Comparison of ENCODE assay signal across 11 mouse cellular contexts in the genomic region with DNA sequence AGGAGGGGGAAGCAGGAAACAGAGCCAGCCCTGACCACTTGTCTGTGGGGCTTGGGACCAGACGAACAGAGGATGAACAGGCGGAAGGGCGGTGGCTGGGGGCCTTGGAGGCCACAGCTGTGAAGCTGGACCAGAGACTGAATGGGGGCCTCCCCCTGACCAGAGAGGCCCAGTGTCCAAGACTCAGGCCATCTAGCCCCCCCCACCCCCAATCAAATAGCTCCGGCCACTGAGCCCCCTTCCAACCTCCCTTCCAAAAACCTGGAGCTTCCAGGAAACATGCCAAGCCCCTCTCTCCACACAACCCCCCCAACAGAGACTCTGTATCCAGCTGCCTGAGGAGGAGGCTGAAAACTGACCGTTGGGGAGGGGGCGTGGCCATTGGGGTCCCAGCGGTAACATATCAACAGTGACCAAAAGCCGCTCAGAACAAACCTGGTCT. TPM values are rescaled to one million over a fixed set of nuclear protein-coding genes. Genes with fewer than 3 reads are reported as not detected.
DNase-seq lines count a peak whose midpoint lies in the region; ATAC-seq and TF ChIP-seq lines count a peak whose summit lies in the region.
"Had no signal": no experiment of that assay in that cellular context is flagged by ENCODE, and none has a peak within 500 bp of the region (broad histone marks: within the 10 kb centered on the region; RNA-seq: fewer than 3 reads in every experiment).

No protein-coding gene starts in this region.

- no peak for TF ChIP-seq CTCF in midbrain, postnatal 0 days (IDR thresholded peaks at IDR 0.05)

- no peak overlapping the region for H3K9ac ChIP-seq in kidney, embryonic 15.5 days
- H3K9ac ChIP-seq in embryonic facial prominence, embryonic 15.5 days: no peak overlapping the region
- no peak overlapping the region for H3K9ac ChIP-seq in hindbrain, embryonic 15.5 days
- H3K9ac ChIP-seq in midbrain, postnatal 0 days (replicated peaks; ENCODE audit: low read length, poor library complexity, severe bottlenecking): 0 out of 2 replicates have a peak overlapping the region, but pooled peaks have one; percentile 29
- H3K9ac ChIP-seq: limb, embryonic 15.5 days had no signal

- 0 out of 2 replicates have a peak overlapping the region, but pooled peaks have one; percentile 2 for H3K4me2 ChIP-seq in kidney, embryonic 15.5 days
- H3K4me2 ChIP-seq in embryonic facial prominence, embryonic 15.5 days (replicated peaks): no peak overlapping the region
- H3K4me2 ChIP-seq in hindbrain, embryonic 15.5 days: peak overlapping the region; percentile 15; the same call in 1 of the 2 replicates
- H3K4me2 ChIP-seq in midbrain, postnatal 0 days (ENCODE audit: low read depth, low read length, poor library complexity, severe bottlenecking): no peak overlapping the region
- H3K4me2 ChIP-seq: limb, embryonic 15.5 days had no signal

- peaks cover 22% of the 10 kb centered on the region for H3K36me3 ChIP-seq in kidney, embryonic 15.5 days
- H3K36me3 ChIP-seq in embryonic facial prominence, embryonic 15.5 days: no peaks in the 10 kb centered on the region
- H3K36me3 ChIP-seq in hindbrain, embryonic 15.5 days: no peaks in the 10 kb centered on the region
- no peaks in the 10 kb centered on the region; the same call in 1 of the 2 replicates for H3K36me3 ChIP-seq in midbrain, postnatal 0 days (ENCODE audit: insufficient read depth, low read length)
- H3K36me3 ChIP-seq: limb, embryonic 15.5 days had no signal

- peak; percentile 26 for ATAC-seq in kidney, embryonic 15.5 days (replicated peaks; ENCODE audit: low FRiP score)
- 0 out of 2 replicates have a peak, but pooled peaks have one; percentile 8 for ATAC-seq in embryonic facial prominence, embryonic 15.5 days (ENCODE audit: insufficient number of reproducible peaks, low FRiP score, low TSS enrichment, low read depth)
- no peak for ATAC-seq in hindbrain, embryonic 15.5 days (ENCODE audit: low FRiP score, low read depth)
- no peak for ATAC-seq in midbrain, postnatal 0 days (ENCODE audit: low FRiP score)
- ATAC-seq in megakaryocyte, adult 5-6 weeks (ENCODE audit: poor library complexity, severe bottlenecking): no peak

- WGBS in kidney, embryonic 15.5 days: 22% methylated on average over 8 of the region's 8 CpGs
- 39% methylated on average over 8 of the region's 8 CpGs for WGBS in embryonic facial prominence, embryonic 15.5 days
- WGBS in hindbrain, embryonic 15.5 days: 37% methylated on average over 8 of the region's 8 CpGs
- 45% methylated on average over 8 of the region's 8 CpGs for WGBS in midbrain, postnatal 0 days

- no peaks in the 10 kb centered on the region for H3K9me3 ChIP-seq in kidney, embryonic 15.5 days (replicated peaks)
- no peaks in the 10 kb centered on the region for H3K9me3 ChIP-seq in embryonic facial prominence, embryonic 15.5 days (replicated peaks)
- no peaks in the 10 kb centered on the region for H3K9me3 ChIP-seq in hindbrain, embryonic 15.5 days
- H3K9me3 ChIP-seq in midbrain, postnatal 0 days (ENCODE audit: low read length): no peaks in the 10 kb centered on the region
- H3K9me3 ChIP-seq: limb, embryonic 15.5 days had no signal

- DNase-seq in kidney, adult 9 months: no peak
- DNase-seq in midbrain, postnatal 0 days (ENCODE audit: low spot score): no peak
- DNase-seq in left cerebral cortex, adult 9 months (ENCODE audit: low spot score in 2 of 2): no peak
- DNase-seq: cerebellum, adult 9-11 months had no signal

- H3K27me3 ChIP-seq in kidney, embryonic 15.5 days: peaks cover 9% of the 10 kb centered on the region; the same call in 1 of the 2 replicates
- H3K27me3 ChIP-seq in embryonic facial prominence, embryonic 15.5 days: 0 out of 2 replicates have a peak, but pooled peaks cover 3% of the 10 kb centered on the region
- no peaks in the 10 kb centered on the region for H3K27me3 ChIP-seq in hindbrain, embryonic 15.5 days
- H3K27me3 ChIP-seq in midbrain, postnatal 0 days (ENCODE audit: insufficient read depth, low read length): no peaks in the 10 kb centered on the region

- H3K27ac ChIP-seq in kidney, embryonic 15.5 days: peak overlapping the region; percentile 28; the same call in 1 of the 2 replicates
- no peak overlapping the region for H3K27ac ChIP-seq in embryonic facial prominence, embryonic 15.5 days (replicated peaks)
- H3K27ac ChIP-seq in hindbrain, embryonic 15.5 days (replicated peaks): 0 out of 2 replicates have a peak overlapping the region, but pooled peaks have one; percentile 28
- H3K27ac ChIP-seq in midbrain, postnatal 0 days (ENCODE audit: low read depth, low read length): no peak overlapping the region
- H3K27ac ChIP-seq: limb, embryonic 15.5 days had no signal

- H3K4me1 ChIP-seq in kidney, embryonic 15.5 days: peaks cover 63% of the 10 kb centered on the region
- H3K4me1 ChIP-seq in embryonic facial prominence, embryonic 15.5 days: peaks cover 33% of the 10 kb centered on the region
- H3K4me1 ChIP-seq in hindbrain, embryonic 15.5 days (replicated peaks): peaks cover 54% of the 10 kb centered on the region
- H3K4me1 ChIP-seq in midbrain, postnatal 0 days (ENCODE audit: insufficient read depth, low read length): peaks cover 6% of the 10 kb centered on the region; the same call in 1 of the 2 replicates

- H3K4me3 ChIP-seq in kidney, embryonic 15.5 days (replicated peaks): no peak overlapping the region
- H3K4me3 ChIP-seq in embryonic facial prominence, embryonic 15.5 days (replicated peaks): no peak overlapping the region
- H3K4me3 ChIP-seq in hindbrain, embryonic 15.5 days: no peak overlapping the region
- H3K4me3 ChIP-seq in midbrain, postnatal 0 days (ENCODE audit: low read depth, low read length): no peak overlapping the region
- H3K4me3 ChIP-seq: limb, embryonic 15.5 days had no signal

RNA-seq across cellular contexts. Expression of a gene that starts 24.3 kb away (rescaled TPM):
- polyA plus RNA-seq in kidney, embryonic 15.5 days (2015; fragmentation: Nextera tagmentation; extraction: Ambion mirVana): 19.8 and 22.1 TPM in 2 replicates
- 16.2 and 19.0 TPM in 2 replicates for polyA plus RNA-seq in embryonic facial prominence, embryonic 15.5 days (2015; fragmentation: Nextera tagmentation; extraction: Ambion mirVana)
- 29.1 and 33.0 TPM in 2 replicates for polyA plus RNA-seq in hindbrain, embryonic 15.5 days (2015; fragmentation: Nextera tagmentation; extraction: Ambion mirVana)
- 61.6 and 69.2 TPM in 2 replicates for total RNA-seq in midbrain, postnatal 0 days (2014; rRNA removed)
- polyA plus RNA-seq in midbrain, postnatal 0 days (2015; fragmentation: Nextera tagmentation; extraction: Ambion mirVana): 20.1 and 23.4 TPM in 2 replicates
- total RNA-seq in megakaryocyte, adult 5-6 weeks (2015): not detected in 2 replicates
- not detected in 2 replicates for total RNA-seq in megakaryocyte, adult 5-6 weeks (2017)
- total RNA-seq: hematopoietic stem cell, adult 5-6 weeks; megakaryocyte progenitor cell, adult 5-6 weeks had no signal

RNA-seq across cellular contexts. Expression of a gene that starts 27.2 kb away (rescaled TPM):
- polyA plus RNA-seq in kidney, embryonic 15.5 days (2015; fragmentation: Nextera tagmentation; extraction: Ambion mirVana): 137 and 157 TPM in 2 replicates
- polyA plus RNA-seq in embryonic facial prominence, embryonic 15.5 days (2015; fragmentation: Nextera tagmentation; extraction: Ambion mirVana): 407 and 429 TPM in 2 replicates
- polyA plus RNA-seq in hindbrain, embryonic 15.5 days (2015; fragmentation: Nextera tagmentation; extraction: Ambion mirVana): 39.4 and 41.6 TPM in 2 replicates
- 21.8 and 26.5 TPM in 2 replicates for total RNA-seq in midbrain, postnatal 0 days (2014; rRNA removed)
- polyA plus RNA-seq in midbrain, postnatal 0 days (2015; fragmentation: Nextera tagmentation; extraction: Ambion mirVana): 28.8 and 35.3 TPM in 2 replicates
- total RNA-seq in megakaryocyte, adult 5-6 weeks (2015): 12.9 and 13.4 TPM in 2 replicates
- 50.2 and 52.1 TPM in 2 replicates for total RNA-seq in megakaryocyte, adult 5-6 weeks (2017)

RNA-seq across cellular contexts. Expression of a gene that starts 32.4 kb away (rescaled TPM):
- polyA plus RNA-seq in kidney, embryonic 15.5 days (2015; fragmentation: Nextera tagmentation; extraction: Ambion mirVana): 19.1 and 22.6 TPM in 2 replicates
- polyA plus RNA-seq in embryonic facial prominence, embryonic 15.5 days (2015; fragmentation: Nextera tagmentation; extraction: Ambion mirVana): 23.8 and 27.3 TPM in 2 replicates
- polyA plus RNA-seq in hindbrain, embryonic 15.5 days (2015; fragmentation: Nextera tagmentation; extraction: Ambion mirVana): 106 and 122 TPM in 2 replicates
- 167 and 217 TPM in 2 replicates for total RNA-seq in midbrain, postnatal 0 days (2014; rRNA removed)
- 146 and 157 TPM in 2 replicates for polyA plus RNA-seq in midbrain, postnatal 0 days (2015; fragmentation: Nextera tagmentation; extraction: Ambion mirVana)
- total RNA-seq in megakaryocyte, adult 5-6 weeks (2015): not detected in 2 replicates
- not detected in 2 replicates for total RNA-seq in megakaryocyte, adult 5-6 weeks (2017)
- total RNA-seq: megakaryocyte progenitor cell, adult 5-6 weeks had no signal

RNA-seq across cellular contexts. Expression of a gene that starts 40.8 kb away (rescaled TPM):
- polyA plus RNA-seq in kidney, embryonic 15.5 days (2015; fragmentation: Nextera tagmentation; extraction: Ambion mirVana): 76.2 and 83.6 TPM in 2 replicates
- polyA plus RNA-seq in embryonic facial prominence, embryonic 15.5 days (2015; fragmentation: Nextera tagmentation; extraction: Ambion mirVana): 70.0 and 79.8 TPM in 2 replicates
- 58.7 and 58.8 TPM in 2 replicates for polyA plus RNA-seq in hindbrain, embryonic 15.5 days (2015; fragmentation: Nextera tagmentation; extraction: Ambion mirVana)
- total RNA-seq in midbrain, postnatal 0 days (2014; rRNA removed): 38.3 and 39.7 TPM in 2 replicates
- polyA plus RNA-seq in midbrain, postnatal 0 days (2015; fragmentation: Nextera tagmentation; extraction: Ambion mirVana): 44.3 and 49.9 TPM in 2 replicates
- total RNA-seq in megakaryocyte, adult 5-6 weeks (2015): 15.8 and 18.2 TPM in 2 replicates
- total RNA-seq in megakaryocyte, adult 5-6 weeks (2017): 15.5 and 26.2 TPM in 2 replicates

RNA-seq across cellular contexts. Expression of a gene that starts 50.4 kb away (rescaled TPM):
- polyA plus RNA-seq in kidney, embryonic 15.5 days (2015; fragmentation: Nextera tagmentation; extraction: Ambion mirVana): 128 and 132 TPM in 2 replicates
- 139 and 146 TPM in 2 replicates for polyA plus RNA-seq in embryonic facial prominence, embryonic 15.5 days (2015; fragmentation: Nextera tagmentation; extraction: Ambion mirVana)
- polyA plus RNA-seq in hindbrain, embryonic 15.5 days (2015; fragmentation: Nextera tagmentation; extraction: Ambion mirVana): 298 and 299 TPM in 2 replicates
- total RNA-seq in midbrain, postnatal 0 days (2014; rRNA removed): 122 and 150 TPM in 2 replicates
- 308 and 345 TPM in 2 replicates for polyA plus RNA-seq in midbrain, postnatal 0 days (2015; fragmentation: Nextera tagmentation; extraction: Ambion mirVana)
- 80.5 and 92.2 TPM in 2 replicates for total RNA-seq in megakaryocyte, adult 5-6 weeks (2015)
- 73.5 and 100 TPM in 2 replicates for total RNA-seq in megakaryocyte, adult 5-6 weeks (2017)

Comparison
In these comparisons a context has a peak if more than half of its experiments do, and no peak if none do; other contexts are left out.
1. ATAC-seq: peak in kidney, embryonic 15.5 days (single experiment) and embryonic facial prominence, embryonic 15.5 days (single experiment); none in hindbrain, embryonic 15.5 days (single experiment), midbrain, postnatal 0 days (single experiment) and megakaryocyte, adult 5-6 weeks (single experiment).
2. H3K27ac ChIP-seq: peak in kidney, embryonic 15.5 days (single experiment) and hindbrain, embryonic 15.5 days (single experiment); none in embryonic facial prominence, embryonic 15.5 days (single experiment) and midbrain, postnatal 0 days (single experiment).
3. H3K4me2 ChIP-seq: peak in kidney, embryonic 15.5 days (single experiment) and hindbrain, embryonic 15.5 days (single experiment); none in embryonic facial prominence, embryonic 15.5 days (single experiment) and midbrain, postnatal 0 days (single experiment).